Mouse (Mus musculus): ENCODE data around the gene Ano6.

GRCm38 (mm10) chr15:95977939-95978252, 187.3 kb downstream of the Ano6 start:
- no peak for TF ChIP-seq POLR2A (IDR thresholded peaks at IDR 0.05; ENCODE audit: borderline replicate concordance, low read depth, low read length)
- no peak for TF ChIP-seq CTCF (IDR thresholded peaks at IDR 0.05; ENCODE audit: low read depth, low read length)
